Mouse (Mus musculus): ENCODE measurements around the gene Tdrd3. TPM values are rescaled to one million over a fixed set of nuclear protein-coding genes. Genes with fewer than 3 reads are reported as not detected.

Tdrd3 gene
- total RNA-seq, 2 experiments from 2014 or later: 25.6 to 26.9 TPM

- no peak for TF ChIP-seq CTCF (conservative IDR thresholded peaks at IDR 0.05)
- no peak overlapping the region for H3K27ac ChIP-seq
- H3K4me3 ChIP-seq: no peak overlapping the region
- no peak for DNase-seq (ENCODE audit: low spot score in 2 of 2)
Observed at GRCm38 (mm10) chr14:87464655-87465054, 48.2 kb downstream of the Tdrd3 start.

GRCm38 (mm10) chr14:87467586-87467985 lies 51.1 kb downstream of the Tdrd3 start:
- Histone ChIP-seq H3K4me3 (no peak overlapping the region), H3K27ac (peak overlapping the region; percentile 29; the same call in 1 of the 2 replicates)
- TF ChIP-seq CTCF (conservative IDR thresholded peaks at IDR 0.05): no peak
- DNase-seq (ENCODE audit: low spot score in 2 of 2): no peak

GRCm38 (mm10) chr14:87471521-87471920 lies 55.1 kb downstream of the Tdrd3 start:
- no peak for DNase-seq (ENCODE audit: low spot score in 2 of 2)
- no peak overlapping the region for H3K27ac ChIP-seq
- H3K4me3 ChIP-seq: no peak overlapping the region; the same call in 1 of the 2 replicates
- TF ChIP-seq CTCF (conservative IDR thresholded peaks at IDR 0.05): no peak

- no peak for TF ChIP-seq CTCF (conservative IDR thresholded peaks at IDR 0.05)
- no peak overlapping the region for H3K4me3 ChIP-seq
- no peak for DNase-seq (ENCODE audit: low spot score in 2 of 2)
- no peak overlapping the region for H3K27ac ChIP-seq
Observed at GRCm38 (mm10) chr14:87472782-87473181, 56.3 kb downstream of the Tdrd3 start.

GRCm38 (mm10) chr14:87475721-87476359 lies 59.4 kb downstream of the Tdrd3 start:
- TF ChIP-seq CTCF (conservative IDR thresholded peaks at IDR 0.05): no peak
- Histone ChIP-seq H3K27ac (no peak overlapping the region), H3K4me3 (no peak overlapping the region)
- DNase-seq (ENCODE audit: low spot score in 2 of 2): no peak

- H3K4me3 ChIP-seq: no peak overlapping the region
- no peak for TF ChIP-seq CTCF (conservative IDR thresholded peaks at IDR 0.05)
- no peak overlapping the region for H3K27ac ChIP-seq
- no peak for DNase-seq (ENCODE audit: low spot score in 2 of 2)
Observed at GRCm38 (mm10) chr14:87478339-87478951, 62.0 kb downstream of the Tdrd3 start.

- TF ChIP-seq CTCF (conservative IDR thresholded peaks at IDR 0.05): no peak
Observed at GRCm38 (mm10) chr14:87485888-87486287, 69.4 kb downstream of the Tdrd3 start.

GRCm38 (mm10) chr14:87497955-87498594 lies 81.6 kb downstream of the Tdrd3 start:
- TF ChIP-seq CTCF (conservative IDR thresholded peaks at IDR 0.05): no peak
- DNase-seq (ENCODE audit: low spot score in 2 of 2): no peak
- Histone ChIP-seq H3K4me3 (no peak overlapping the region), H3K27ac (no peak overlapping the region)

More at GRCm38 (mm10) chr14:87485888-87486287, 69.4 kb downstream of the Tdrd3 start:
- Histone ChIP-seq H3K4me3 (no peak overlapping the region), H3K27ac (no peak overlapping the region)
- no peak for DNase-seq (ENCODE audit: low spot score in 2 of 2)

- Histone ChIP-seq H3K4me3 (no peak overlapping the region), H3K27ac (no peak overlapping the region)
- no peak for DNase-seq (ENCODE audit: low spot score in 2 of 2)
- TF ChIP-seq CTCF (conservative IDR thresholded peaks at IDR 0.05): no peak
Observed at GRCm38 (mm10) chr14:87505924-87506323, 89.5 kb downstream of the Tdrd3 start.

GRCm38 (mm10) chr14:87515281-87515680 lies 98.8 kb downstream of the Tdrd3 start:
- DNase-seq (ENCODE audit: low spot score in 2 of 2): no peak
- no peak overlapping the region for H3K27ac ChIP-seq
- no peak for TF ChIP-seq CTCF (conservative IDR thresholded peaks at IDR 0.05)
- H3K4me3 ChIP-seq: no peak overlapping the region

GRCm38 (mm10) chr14:87517381-87517780 lies 100.9 kb downstream of the Tdrd3 start:
- no peak overlapping the region for H3K27ac ChIP-seq
- H3K4me3 ChIP-seq: no peak overlapping the region
- DNase-seq (ENCODE audit: low spot score in 2 of 2): no peak
- TF ChIP-seq CTCF (conservative IDR thresholded peaks at IDR 0.05): no peak

GRCm38 (mm10) chr14:87531847-87532246 lies 115.4 kb downstream of the Tdrd3 start:
- TF ChIP-seq CTCF (conservative IDR thresholded peaks at IDR 0.05): no peak
- Histone ChIP-seq H3K27ac (no peak overlapping the region), H3K4me3 (no peak overlapping the region)
- DNase-seq (ENCODE audit: low spot score in 2 of 2): no peak

GRCm38 (mm10) chr14:87537127-87537819 lies 120.8 kb downstream of the Tdrd3 start:
- no peak overlapping the region for H3K4me3 ChIP-seq
- peak; percentile 59 for TF ChIP-seq CTCF (conservative IDR thresholded peaks at IDR 0.05)
- H3K27ac ChIP-seq: no peak overlapping the region
- DNase-seq (ENCODE audit: low spot score in 2 of 2): no peak
